Mouse (Mus musculus) retina, embryonic 14.5 days (tissue): Measurements from ENCODE around the gene Morn1.
A peak's percentile ranks its signal among the peaks of the same experiment; 100 is the strongest.

Source experiments
- DNase-seq: peaks from one replicate; pipeline ENCODE4 v3.0.0-alpha.2; 2015; ENCODE audit warnings: low spot score

Morn1 gene

DNA sequence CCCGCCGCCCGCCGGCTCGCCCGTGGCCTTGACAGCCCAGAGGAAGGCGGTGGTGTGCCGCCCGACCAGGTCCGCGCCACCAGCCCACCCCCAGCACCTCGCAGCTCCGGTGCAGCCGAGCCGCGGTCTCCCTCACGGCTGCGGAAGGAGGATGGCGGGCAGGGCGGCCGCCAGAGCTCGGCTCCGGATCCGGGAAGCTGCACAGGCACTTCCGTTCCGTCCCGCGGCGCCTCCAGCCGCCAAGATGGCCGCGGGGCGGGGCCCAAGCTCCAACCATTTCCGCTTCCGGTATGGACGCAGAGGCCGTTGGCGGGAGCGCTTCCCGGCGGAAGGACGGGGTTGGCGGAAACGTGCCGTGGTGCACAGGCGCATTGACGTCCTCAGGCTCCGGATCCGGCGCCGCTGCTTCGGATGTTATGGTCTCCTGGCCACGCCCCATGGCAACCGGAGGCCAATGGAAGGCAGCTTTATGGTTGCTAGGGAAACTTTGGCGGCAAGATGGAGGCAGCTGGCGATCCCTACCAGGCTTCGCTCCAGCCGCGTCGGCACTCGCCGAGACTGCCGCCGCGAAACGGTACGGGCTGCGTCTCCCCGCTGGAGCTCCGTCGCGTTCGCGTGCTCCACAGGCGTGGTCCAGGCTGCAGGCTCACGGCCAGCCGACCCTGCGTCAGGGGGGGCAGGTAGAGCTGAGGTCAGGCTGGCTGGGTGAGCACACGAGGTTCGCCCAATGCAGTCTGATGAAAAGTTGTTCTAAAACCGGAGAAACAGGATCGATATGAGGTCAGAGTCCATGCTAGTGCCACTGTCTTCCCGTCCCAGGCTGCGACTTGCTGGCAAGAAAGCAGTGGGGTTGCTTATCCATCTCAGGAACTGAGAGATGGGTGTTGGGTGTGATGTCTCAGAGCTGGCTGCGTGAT lies at the start of gene Morn1, which contains the start of gene Rer1:
Gene Morn1, plus strand, starts transcription at position 470 of the 917 bp plus-strand sequence.
Gene Rer1, minus strand, starts transcription at position 275 of the 917 bp plus-strand sequence.
- DNase-seq = peak; percentile 100

DNA sequence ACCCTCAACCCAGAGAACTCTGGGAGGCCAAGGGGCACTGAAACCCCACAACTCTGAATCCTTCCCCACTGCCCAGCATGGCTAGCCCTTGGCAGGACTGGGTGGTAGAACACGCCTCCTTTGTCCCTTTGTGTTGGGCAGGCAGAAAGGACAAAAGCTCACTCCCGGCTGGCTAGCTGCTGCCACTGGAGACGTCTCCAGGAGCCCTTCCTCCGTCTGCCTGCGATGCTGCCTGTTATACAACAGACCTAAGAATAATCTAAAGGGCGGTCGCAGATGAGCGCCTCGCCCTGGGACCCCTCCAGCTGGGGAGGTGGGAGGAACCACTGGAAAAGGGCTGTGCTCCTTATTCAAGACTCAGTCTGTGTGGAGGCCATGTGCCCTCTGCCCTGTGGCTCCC lies 46.2 kb upstream of the Morn1 start:
- no peak for DNase-seq

DNA sequence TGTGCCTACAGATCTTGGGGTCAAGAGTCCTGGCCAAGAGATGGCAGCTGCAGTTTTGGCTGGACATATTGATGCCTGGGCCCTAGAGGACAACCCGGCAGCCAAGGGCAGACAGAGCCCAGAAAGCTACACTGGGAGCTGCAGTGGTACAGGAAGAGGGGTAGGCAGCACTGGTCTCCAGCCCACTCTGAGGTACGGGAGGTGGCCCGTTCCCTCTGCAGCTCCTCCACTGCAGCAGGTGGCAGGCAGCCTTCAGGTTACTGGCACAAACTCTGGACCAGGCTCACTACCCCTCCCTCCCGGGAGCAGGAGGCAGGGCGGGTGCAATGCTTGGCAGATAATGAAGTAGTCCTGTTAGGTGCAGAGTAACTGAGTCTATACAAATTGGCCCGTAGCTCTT lies 45.7 kb upstream of the Morn1 start:
- no peak for DNase-seq

DNA sequence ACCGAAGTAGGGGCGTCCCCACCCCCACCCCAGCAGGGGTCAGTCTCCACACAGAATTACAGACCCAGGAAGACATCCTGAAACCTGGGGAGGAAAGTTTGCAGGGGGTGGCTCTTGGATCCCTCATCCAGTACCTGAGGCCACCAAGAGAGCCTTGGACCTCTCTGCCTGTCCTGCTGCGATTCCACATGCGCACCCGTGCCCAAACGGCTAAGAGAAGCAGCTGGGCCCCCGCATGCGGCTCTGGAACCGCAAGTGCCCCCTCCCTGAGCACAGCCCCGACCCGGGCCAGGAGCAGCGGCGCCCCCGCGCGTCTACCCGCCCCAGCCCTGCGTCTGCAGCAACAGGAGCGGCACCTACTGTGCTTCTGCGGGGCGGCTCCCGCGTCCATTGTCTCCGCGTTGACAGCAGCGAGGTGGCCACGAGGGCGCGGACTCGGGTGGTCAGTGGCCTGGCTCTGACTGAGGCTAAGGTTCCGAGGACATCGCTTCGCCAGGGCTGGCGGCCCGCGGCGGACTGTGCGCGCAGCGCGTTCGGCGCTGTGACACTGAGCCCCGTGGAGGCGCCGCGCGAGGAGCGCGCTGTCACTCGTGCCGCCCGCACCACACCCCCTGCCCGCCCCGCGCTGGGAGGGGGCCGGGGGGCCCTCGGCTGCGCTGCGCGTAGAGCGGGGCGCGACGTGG lies 43.6 kb upstream of the Morn1 start:
- no peak for DNase-seq

DNA sequence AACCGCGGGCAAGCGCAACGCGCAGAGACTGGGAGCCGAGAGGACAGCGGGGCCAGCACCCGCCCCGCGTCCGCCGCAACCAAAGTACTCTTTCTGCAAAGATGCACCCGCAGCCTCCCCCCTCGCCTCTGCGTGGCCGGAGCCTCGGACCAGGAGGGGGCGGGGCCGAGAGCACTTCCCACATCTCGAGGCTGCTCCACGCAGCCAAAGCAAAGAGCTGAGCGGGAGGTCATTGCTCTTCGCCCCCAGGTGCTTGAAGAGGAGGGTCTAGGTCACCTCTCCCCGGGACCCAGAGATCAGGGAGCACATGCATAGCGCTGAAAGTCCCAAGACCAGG lies 43.1 kb upstream of the Morn1 start:
- no peak for DNase-seq

DNA sequence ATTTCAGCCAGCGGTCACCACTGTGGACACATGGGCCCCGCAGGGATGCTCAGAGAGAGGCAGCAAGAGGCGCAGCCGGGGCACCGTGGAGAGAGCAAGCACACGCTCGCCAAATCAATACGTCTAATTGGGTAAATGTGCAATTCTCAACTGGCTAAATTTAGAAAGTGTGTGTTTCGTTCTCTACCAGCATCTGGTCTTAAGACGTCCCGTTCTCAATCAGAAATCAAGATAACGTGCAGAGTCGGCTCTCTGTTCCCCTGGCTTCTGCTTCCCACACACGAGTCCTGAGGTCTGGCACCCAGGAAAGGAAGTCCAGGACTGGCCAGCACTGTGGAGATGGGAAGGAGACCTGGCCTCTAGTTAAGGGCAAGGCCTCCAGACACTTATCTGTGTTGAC lies 39.7 kb upstream of the Morn1 start:
- DNase-seq = no peak

DNA sequence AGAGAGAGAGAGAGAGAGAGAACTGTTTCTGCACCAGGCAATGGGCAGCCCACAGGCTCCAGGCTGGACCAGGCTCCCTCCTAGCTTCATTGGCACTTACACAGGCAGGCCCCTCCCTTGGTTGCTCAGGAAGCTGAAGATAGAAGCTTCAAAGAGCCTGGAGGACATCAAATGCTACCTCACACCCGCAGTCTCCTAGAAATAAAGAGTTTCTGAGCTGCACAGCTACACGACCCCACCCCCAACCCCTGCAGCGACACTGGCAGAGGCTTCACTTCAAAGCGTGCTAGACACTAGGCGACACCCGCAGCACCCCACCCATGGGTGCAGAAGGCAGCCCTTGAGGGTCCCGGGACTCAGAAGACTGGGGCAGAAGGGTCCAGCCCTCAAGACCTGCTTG lies 36.3 kb upstream of the Morn1 start:
- no peak for DNase-seq

DNA sequence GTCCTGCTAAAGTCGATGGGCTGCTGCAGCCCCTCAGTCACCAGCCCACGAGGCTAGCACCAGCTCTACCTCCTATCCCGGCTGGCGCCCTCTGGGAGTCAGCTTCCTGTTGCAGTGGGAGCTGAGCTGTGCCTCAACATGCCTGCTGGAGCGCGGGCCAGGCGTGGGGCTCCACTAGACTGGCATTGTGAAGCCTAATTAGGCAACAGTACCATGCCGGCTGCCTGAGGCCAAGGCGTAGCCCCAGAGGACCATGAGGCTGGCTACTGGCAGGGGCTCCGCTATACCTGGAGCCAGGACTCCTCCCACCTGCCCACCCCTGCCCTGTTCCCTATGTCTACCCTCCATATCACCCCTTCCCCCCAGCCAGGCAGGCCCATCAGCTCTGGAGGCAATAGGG lies 29.7 kb upstream of the Morn1 start, which contains the start of gene Plch2:
Gene Plch2, minus strand, starts transcription at position 61 of the 400 bp plus-strand sequence.
- DNase-seq = no peak

DNA sequence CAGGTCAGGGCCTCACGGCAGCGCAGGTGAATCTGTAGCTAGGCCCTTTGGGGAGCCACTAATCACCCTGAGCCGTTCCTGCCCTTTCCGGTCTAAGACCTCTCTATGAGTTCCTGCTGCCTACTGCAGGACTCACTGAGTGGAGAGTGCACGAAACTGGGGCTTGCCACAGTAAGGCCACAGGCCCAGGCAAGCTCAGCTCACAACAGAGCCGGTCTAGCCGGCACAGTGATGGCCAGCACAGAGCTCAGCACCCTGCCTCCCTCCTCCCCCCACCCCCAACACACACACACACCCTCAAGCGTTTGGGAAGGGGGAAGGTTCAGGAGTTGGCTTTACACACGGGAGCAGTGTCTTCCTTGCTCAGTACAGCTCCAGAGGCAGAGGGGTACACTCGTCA lies 28.1 kb upstream of the Morn1 start:
- no peak for DNase-seq

DNA sequence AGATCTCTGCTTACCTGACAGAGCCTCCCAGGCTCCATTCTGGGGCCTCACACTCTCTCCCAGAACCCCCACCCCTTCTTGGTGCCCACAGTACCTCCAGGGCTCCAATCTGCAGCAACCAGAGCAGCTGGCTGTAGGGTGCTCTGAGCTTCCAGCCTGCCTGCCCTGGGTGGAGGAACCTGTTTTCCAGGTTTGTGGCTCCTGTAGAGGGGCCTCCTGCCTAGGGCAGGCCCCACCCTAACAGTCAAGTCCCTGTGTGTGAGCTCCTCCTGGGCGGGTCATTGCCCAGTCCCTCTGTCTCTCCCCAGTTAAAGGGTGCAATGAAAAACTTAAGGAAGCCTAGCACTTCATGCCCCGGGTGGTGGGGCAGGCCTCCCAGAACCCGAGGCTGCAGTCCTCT lies 22.5 kb upstream of the Morn1 start:
- DNase-seq = no peak

DNA sequence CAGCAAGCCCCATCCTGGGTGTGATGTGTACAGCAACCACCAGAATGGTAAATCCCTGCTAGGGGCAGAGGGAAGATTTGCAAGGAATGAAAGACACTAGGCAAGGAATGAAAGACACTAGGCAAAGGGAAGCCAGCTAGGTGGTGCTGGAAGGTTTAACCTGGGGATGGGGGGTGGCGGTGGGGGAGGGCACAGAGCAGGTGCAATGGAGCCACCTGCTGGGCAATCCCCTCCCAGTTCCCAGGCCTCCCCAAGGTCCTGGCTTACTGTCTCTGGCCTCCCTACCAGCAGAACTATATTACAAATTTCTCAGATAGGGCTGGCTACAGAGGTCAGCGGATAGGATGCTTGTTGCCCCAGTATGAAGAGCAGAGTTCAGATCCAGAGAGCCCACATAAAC lies 21.9 kb upstream of the Morn1 start:
- DNase-seq = no peak

DNA sequence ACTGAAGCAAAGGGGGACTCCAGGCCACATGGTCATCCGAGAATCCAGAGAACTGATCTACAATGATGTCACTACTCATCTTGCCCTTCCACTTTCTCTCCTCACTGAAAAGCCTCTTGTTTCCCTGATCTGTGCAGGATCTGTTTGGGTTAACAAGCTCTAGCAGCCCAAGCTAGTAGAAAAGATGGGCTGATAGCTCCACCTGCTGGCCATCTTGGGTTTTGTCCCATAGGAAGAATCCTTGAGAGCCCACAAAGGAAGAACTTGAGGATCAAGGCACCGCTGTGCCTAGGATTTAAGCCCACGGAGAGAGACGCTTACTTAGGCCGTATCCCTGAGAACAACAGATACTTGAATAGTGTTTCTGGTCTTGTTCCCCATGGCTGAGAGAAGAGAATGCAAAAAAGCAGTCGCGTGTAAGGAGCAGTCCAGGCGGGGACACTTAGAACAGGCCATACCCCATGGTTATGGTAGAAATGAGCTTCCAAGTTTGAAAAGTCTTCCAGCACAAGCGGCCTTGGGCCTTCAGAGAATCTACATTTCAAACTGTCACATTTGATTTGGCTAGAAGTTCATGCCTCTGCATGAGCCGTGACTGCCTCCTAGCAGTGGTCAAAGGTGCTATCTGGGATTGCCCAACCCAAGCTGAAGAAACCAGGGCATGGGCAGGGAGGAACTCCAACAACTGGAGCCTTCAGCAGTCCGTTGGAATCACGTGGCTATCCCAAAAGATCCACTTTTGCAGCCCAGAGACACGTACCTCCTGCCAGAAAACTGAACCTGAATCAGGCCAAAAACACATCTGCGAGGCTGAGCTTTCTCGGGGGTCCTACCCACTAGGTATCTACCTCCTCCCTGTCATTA lies 20.2 kb upstream of the Morn1 start:
- DNase-seq = peak; percentile 99

DNA sequence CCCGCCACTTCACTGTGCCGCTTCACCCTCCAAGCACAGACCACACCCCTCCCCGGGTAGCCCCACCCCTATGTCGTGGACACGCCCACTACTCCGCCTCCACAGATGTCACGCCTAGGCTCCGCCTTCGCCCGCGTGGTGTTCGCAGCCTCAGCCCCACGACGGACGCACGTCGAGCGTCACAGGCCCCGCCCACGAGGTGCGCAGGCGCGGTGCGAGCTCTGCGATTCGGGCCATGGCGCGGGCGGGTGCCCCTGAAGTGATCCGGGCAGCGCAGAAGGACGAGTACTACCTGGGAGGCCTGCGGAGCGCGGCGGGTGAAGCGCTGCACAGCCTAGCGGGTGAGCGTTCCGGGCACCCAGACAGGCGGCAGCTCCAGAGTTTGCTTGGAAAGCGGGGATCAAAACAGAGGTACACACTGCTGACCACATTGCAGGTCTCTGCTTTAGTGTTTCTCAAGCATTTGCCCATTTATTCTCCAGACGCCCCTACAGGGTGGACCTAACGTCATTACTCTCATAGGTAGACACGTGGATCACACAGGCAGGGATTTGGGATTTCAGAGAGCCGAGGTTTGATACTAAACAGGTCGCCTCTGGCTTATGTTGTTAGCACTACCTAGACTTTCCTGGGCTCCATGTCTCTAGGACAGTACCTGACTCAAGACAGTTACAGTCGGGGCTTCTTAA lies 19.4 kb upstream of the Morn1 start, which contains the start of gene Pex10:
Gene Pex10, plus strand, starts transcription at position 183 of the 689 bp plus-strand sequence.
- peak; percentile 99 for DNase-seq

DNA sequence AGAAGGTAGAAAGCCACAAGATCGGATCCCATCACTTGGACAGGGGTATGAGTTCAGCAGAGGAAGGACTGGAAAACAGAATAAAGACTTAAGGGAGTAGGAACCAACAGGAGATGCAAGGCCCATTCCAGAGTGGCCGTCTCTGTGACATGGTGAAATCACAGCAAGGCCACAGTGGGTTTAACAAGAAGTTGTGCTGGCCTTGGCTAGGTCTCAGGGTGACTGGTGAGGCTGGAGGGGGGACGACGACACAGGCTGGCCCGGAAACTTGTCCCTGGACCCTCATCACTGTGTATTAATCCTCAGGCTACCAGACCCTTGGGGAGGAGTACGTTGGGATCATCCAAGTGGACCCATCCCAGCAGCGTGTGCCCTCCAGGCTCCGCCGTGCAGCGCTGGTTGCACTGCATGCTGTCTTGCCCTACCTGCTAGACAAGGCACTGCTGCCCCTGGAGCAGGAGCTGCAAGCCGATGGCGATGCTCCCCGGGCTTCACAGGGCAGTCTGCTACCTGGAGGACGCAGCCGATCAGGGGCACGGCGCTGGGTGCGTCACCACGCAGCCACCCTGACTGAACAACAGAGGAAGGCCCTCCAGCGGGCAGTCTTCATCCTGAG lies 17.9 kb upstream of the Morn1 start:
- DNase-seq = no peak

DNA sequence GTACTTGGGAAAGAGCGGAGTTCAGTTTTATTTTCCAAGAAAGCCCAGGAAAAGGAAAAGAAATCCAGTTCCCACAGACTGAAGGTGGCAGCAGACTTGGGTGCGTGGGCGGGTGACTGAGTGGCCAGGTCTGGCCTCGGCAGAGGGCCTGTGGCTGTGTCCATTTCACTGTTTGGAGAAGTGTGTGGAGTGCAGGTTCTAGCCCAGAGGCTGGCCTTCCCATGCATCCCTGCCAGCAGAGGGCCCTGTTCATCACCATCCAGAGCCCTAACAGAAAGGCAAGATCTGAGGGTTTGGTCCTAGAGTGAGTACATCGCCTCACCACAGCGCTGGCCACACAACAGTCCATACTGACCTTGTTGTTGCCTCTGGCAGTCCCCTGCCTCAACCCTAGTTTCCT lies 17.2 kb upstream of the Morn1 start:
- DNase-seq = no peak

DNA sequence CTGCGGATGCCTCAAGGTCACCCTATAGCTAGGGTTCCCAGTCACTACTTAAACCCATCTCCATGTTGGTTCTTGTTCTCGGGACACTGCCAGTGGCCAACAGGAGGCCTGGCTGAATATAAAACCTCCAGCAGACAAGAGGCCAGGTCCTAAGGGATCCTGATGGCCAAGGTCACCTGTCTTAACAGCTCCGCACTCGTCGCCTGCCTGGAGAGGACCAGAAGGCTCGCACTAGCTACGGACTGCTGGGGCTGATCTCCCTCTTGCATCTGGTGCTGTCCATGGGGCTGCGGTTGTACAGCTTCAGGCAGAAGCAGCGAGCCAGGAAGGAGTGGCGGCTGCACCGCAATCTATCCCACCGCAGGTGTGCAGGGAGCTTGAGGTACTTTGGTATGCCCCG lies 16.2 kb upstream of the Morn1 start:
- DNase-seq = no peak

DNA sequence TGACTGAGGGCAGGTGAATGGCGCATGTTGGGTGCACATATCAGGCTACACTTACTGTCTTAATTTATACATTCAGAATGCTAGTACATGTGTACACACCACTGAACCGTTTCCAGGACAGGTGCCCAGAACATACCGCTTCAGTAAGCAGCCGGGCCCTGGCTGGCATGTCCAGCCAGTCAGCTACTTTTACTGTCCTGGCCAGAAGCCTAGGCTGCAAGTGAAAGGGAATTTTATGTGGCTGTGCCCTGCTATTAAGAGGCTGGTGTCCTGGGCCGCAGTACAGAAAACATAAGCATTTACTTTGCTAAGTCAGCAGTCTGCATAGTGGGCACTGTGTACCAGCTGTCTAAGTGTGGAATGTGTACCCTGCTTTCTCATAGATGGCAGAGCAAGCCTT lies 15.5 kb upstream of the Morn1 start:
- DNase-seq = no peak

DNA sequence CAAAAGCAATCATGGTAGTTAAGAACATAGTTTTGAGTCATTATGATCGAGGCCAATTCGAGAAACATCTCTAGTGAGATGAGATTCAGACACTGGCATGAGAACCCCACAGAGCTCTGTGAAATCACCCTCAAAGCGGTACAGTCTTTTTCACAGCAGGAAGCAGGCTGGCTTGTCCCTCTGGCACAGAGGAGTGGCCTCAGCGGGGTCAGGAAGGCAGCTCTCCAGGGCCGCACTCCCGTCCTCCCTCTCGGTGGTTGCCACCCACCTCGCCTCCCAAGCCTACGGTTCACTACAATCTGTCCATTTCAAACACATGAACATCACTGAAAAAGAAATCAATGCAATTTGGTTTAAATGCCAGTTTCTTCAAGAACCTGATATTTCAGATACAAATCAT lies 12.0 kb upstream of the Morn1 start:
- no peak for DNase-seq

DNA sequence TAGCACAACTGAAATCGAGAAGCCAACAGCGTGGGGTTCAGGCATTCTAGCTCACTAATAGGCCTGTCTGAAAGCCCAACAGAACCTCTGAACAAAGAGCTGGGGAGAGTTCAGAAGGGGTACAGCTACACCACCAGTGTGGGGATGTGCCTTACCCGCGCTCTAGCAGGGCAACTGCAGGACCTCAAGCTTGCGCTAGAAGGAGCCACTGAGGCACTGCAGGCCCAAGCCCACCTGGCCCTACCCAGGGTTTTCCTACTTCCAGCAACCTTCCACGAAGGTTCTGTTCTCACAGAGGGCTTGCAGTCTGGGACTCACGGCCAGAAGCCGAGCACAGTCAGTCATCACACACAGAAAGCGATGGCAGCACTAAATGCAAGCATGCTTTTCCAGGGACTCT lies 11.2 kb upstream of the Morn1 start:
- no peak for DNase-seq

DNA sequence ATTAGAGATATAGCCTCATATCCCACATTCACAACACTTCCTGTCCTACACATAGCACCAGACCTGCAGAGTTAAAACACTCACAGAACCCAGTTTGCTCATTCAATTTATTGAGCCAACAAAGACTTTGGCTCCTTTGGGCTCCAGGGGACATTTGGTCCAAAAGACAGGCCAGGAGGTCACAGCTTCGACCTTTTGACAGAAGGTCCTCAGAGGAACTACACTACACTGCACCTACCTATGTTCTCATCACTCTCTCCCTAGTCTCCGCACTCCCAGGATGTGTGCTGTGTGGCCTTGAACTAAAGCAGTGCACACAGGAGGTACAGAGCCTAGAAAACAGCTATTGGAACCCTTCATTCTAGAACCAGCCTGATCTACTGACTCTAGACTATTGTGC lies 10.6 kb upstream of the Morn1 start:
- no peak for DNase-seq

DNA sequence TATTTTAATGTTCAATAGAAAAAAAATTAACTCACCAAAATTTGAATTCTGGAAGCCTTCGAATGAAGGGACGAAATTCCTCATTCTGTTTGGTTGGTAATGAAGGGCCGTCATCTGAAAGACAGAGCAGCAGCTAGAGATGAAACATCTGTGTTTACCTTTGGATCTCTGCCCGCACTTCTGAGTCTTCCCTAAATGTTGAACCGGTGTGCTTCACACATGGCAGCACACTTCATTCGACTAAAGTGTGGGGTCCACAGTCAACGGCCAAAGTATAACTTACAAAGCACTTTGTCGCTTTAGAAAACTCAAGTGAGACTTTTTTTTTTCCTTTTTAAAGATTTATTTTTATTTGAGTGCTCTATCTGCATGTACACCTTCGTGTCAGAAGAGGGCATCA lies 9.7 kb upstream of the Morn1 start:
- no peak for DNase-seq
